Mouse (Mus musculus): Measurements from ENCODE around the gene Vac14.

Vac14 gene

DNA sequence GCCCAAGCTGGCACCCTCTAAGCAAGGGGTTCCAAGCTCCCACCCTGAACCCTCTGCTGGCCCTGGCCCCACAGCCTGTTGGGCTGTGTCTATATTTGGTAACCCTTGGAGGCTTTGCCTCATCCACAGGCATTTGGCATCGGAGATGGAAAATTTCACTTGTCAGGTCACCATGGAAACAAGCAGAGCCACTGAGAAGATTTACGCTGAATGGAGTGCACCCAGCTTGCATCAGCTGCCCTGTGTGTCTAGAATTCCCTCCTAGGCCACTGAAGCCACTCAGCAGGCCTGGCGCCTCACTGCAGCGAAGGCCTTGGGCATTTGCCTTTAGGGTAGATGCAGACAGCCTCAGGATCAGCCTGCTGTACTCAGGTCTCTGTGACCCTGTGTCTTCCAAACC, 97.7 kb downstream of the Vac14 start:
- no peak for DNase-seq (ENCODE audit: low read depth in 2 of 2, low spot score in 2 of 2)

DNA sequence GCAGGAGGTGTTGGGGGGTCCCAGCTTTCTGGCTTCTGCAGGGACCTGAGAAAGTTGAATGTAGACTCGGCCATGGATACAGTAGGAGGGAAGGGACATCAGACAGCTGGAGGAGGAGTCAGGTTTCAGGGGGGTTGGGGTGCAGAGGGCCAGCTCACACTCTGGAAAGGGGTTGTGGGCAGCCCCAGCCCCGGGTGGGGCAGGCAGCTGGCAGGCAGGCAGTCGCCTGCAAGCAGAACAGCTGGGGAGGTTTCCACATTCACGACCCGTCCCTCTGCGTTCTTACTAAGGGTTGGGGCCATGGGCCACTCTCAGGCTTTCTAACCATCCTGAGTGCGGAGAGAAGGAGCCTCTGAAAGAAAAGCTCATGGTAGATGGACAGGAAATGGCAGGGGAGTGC, 98.7 kb downstream of the Vac14 start:
- DNase-seq (ENCODE audit: low read depth in 2 of 2, low spot score in 2 of 2), result no peak

DNA sequence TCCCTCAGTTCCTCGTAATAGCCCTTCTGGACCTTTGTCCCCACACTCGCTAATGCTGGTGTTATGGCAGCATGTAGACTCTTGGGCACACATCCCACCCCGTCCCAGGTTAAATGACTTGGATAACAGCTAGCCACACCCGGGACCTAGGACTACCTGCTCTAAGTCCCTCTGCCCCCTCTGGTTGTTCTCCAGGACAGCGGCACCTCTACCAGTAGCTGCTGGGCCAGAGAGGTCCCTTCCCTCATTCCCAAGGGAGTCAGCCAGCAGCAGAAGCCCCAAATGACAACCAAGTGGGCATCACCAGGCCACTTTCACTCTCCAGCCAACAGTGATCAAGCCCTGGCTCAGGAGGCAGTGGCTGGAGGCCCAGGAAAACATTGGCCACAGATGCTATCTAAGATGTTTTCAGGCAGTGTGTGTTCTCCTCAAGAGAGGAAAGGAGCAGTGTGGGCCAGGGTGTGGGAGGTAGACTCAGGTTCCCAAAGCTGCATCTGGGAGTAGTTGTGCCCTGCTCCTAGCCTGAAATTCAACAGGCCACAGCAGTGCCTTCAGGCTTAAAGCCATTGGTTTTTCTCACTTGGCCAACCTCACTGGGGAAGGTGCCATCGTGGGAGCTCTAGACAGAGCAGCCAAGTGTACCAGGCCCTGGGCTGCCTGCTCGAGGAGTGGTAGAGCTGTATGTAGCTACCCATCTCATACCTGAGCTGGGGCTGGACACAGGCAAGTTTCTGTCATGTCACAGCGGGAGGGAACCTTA, 100.0 kb downstream of the Vac14 start:
- no peak for DNase-seq (ENCODE audit: low read depth in 2 of 2, low spot score in 2 of 2)

DNA sequence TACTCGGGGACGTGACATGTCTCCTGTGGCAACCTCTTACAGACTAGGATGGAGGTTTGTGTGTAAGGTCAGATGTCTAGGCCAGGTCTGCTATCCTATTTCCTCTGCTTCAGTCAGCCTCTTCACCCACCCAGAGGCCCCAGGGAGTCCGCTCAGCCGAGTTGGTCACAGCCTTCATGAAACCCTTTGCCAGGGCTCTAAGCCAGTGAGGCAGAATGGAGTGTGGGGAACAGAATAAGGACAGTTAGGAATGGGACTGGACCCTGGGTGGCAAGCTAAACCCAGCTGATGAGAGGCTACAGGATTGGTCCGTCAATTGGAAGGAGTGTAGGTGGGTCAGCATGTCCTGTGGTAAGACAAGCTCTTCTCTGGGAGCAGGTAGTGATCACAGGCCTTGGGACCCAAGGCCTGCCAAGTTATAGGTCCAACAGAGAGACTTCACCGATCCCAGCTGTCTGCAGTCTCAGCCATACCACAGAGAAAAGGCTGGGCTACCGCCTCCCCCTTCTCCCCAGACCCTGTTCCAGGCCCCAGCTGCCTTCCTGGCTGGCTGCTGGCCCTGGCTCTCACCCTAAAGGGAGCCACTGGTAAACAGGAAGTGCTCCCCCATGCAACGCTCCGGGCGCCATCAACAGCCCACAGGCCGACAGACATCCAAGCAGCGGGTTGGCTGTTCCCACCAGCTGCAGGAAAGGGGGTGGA, 100.7 kb downstream of the Vac14 start:
- DNase-seq (ENCODE audit: low read depth in 2 of 2, low spot score in 2 of 2), result no peak

DNA sequence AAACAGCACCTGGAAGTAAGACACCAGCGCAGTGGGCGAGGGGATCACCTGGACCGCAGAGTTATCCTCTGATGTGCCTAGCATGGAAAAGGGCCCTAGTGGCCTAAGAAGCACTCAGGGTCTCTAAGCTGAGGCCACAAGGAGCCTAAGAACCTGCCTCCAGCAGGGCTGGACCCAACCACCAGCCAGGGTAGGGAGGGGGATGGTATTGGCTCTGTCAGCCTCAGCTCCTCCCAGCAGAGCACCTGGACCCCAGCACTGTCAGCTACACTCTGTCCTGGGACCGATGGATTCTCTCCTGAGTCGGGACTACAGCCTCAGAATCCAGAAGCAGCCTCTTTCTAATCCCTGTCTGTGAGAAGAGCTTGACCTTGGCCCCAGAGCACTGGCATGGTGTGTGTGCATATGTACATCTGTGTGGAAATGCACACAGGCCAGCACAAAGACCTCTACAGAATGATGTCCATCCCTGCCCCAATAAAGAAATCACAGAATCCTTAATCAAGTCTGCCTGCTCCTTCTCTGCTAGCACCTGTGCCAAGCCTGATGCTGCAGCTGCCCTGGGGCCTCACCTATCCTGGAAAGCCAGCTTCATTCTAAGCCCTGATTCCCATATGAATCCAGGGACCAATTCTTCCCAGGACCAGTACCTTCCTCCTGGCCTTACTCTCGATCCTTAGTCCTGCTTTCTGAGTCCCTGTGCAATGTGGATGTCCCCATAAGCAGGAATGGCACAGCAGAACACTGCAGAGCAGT, 101.7 kb downstream of the Vac14 start:
- no peak for DNase-seq (ENCODE audit: low read depth in 2 of 2, low spot score in 2 of 2)

DNA sequence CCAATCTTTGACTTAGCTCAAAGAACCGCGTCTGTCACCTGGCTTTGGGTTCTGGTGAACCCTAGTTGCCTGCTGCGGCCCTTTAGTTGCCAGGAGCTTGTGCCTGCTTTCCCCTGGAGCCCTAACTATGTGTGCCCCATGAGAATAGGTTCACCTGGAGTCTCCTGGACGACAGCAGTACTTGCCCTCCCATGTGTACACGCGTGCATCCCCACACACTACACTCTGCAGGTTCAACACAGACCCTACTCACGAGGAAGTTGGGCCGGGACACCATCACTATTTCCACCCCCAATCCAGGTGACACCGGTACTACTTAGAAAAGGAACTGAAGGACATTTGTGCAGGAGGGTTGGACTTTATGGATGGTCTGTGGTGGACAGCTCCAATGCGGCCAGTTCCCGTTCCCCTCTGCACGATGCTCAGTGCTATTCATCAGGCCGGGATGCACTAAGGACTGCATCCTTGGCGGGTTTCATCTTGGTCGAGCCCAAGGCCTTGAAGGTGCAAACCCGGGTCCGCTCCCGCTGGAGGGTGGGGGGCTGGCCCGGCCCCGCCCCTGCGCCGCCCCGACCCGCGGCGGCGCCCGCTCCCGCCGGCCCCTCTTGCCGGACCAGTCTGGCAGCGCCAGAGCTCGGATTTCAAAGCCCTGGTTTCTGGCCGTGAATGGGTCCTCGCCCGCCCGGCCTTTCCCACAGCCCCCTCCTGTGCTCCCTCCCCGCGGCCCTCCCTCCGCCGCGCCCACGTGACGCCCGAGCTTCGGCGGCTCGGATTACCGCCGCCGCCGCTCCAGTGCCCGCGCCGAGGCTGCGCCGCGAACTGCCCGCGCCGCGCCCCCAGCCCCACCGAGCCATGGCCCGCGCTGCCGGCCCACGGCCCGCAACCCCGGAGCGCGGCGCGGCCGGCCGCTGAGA, 102.6 kb downstream of the Vac14 start, which contains the start of gene Mtss1l:
Gene Mtss1l, plus strand, starts transcription at position 792 of the 914 bp plus-strand sequence.
- no peak for DNase-seq (ENCODE audit: low read depth in 2 of 2, low spot score in 2 of 2)

GRCm38 (mm10) chr8:110721606-110722413, 103.4 kb downstream of the Vac14 start:
- DNase-seq (ENCODE audit: low read depth in 2 of 2, low spot score in 2 of 2), result no peak

- DNase-seq (ENCODE audit: low read depth in 2 of 2, low spot score in 2 of 2), result no peak
Measured at GRCm38 (mm10) chr8:110722414-110723011, 104.1 kb downstream of the Vac14 start.

GRCm38 (mm10) chr8:110724493-110724892, 106.1 kb downstream of the Vac14 start:
- DNase-seq (ENCODE audit: low read depth in 2 of 2, low spot score in 2 of 2), result no peak

- no peak for DNase-seq (ENCODE audit: low read depth in 2 of 2, low spot score in 2 of 2)
Measured at GRCm38 (mm10) chr8:110725084-110725838, 106.9 kb downstream of the Vac14 start.

GRCm38 (mm10) chr8:110726893-110727292, 108.5 kb downstream of the Vac14 start:
- DNase-seq (ENCODE audit: low read depth in 2 of 2, low spot score in 2 of 2), result peak; percentile 16 to 17

DNA sequence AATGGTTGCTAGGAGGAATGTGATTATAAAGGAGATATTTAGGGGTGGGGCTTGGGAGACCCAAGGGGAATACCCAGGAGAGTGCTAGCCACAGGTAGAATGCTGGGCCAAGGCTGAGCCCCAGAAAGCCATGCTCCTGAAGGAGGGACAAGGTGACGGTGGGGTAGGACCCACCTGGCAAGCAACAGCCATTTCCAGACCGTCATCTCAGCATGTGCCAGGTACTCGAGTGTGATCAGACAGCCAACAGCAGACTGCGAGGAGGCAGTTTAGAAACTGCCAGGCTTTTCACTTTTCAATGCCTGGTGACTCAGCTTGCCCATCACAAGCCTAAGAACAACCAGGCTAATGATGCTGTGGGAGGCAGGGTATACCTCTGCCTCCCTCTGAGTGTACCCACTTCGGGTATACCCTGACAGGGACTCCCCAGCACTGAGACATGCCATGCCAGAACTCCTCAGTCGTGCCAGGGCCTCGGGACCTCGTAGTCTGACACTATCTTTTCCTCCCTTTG, 113.0 kb downstream of the Vac14 start:
- no peak for DNase-seq (ENCODE audit: low read depth in 2 of 2, low spot score in 2 of 2)

GRCm38 (mm10) chr8:110733036-110733435, 114.7 kb downstream of the Vac14 start:
- DNase-seq (ENCODE audit: low read depth in 2 of 2, low spot score in 2 of 2), result no peak

DNA sequence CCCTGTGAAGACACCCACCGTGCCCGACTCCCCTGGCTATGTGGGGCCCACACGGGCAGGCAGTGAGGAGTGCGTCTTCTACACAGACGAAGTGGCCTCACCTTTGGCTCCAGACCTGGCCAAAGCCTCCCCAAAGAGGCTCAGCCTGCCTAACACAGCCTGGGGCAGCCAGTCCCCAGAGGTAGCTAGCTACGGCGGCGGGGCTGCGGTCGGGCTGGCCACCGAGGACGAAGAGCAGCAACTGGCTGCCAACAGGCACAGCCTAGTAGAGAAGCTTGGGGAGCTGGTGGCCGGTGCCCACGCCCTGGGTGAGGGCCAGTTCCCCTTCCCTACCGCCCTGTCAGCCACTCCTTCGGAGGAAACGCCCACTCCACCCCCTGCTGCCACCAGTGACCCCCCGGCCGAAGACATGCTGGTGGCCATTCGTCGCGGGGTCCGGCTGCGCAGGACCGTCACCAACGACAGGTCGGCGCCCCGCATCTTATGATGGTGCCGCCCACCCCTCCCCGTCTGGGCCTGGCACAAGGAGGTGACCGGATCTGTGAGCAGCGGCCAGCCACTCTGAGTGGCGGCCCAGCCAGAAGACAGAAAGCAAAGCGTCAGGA, 120.3 kb downstream of the Vac14 start:
- no peak for DNase-seq (ENCODE audit: low read depth in 2 of 2, low spot score in 2 of 2)

- DNase-seq (ENCODE audit: low read depth in 2 of 2, low spot score in 2 of 2), result no peak
Measured at GRCm38 (mm10) chr8:110740629-110741175, 122.3 kb downstream of the Vac14 start.

DNA sequence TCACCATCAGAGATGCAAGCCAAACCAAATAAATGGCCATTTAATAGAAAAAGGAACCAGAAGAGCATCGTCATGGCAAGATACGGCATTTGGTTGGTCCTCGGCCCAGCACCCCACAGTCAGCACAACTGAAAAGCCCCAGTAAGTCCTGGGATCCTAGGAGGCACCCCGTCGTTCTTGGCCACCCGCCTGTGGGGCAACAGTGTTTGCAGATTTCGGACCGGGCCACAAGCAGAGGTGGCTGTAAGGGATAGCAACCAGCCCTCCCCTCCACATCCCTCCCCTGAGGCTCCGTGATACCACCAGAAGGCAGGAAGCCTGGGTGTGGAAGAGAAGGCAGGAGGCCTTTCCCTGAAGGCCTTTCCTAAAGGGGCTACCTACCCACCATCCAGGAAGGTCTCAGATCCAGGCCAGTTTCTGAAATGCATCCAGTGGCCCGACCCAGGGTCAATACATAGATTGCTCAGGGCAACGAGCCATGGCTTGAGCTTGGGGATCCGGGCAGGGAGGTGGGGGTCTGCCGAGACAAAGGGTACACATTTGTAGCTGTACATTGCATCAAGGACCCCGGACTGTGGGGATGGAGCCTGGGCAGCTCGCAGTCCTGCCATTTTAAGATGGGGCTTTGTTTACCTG, 123.5 kb downstream of the Vac14 start:
- DNase-seq (ENCODE audit: low read depth in 2 of 2, low spot score in 2 of 2), result no peak

DNA sequence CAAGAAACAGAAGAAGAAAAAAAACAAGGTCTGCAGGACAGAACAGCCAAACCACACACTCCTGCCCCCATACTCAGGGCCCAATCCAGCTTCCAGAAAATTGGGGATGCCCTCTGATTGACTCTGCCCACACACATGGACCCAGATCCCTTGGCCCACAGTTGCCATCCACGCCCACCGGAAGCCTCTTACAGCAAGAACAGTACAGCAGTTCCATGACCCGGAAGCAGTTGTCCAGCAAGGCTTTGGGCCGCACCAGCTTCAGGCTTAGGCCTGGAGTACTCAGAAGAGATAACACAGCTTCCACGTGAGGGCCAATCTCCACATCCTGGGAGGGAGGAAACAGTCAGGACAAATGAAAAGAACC, 124.0 kb downstream of the Vac14 start:
- DNase-seq (ENCODE audit: low read depth in 2 of 2, low spot score in 2 of 2), result no peak

DNA sequence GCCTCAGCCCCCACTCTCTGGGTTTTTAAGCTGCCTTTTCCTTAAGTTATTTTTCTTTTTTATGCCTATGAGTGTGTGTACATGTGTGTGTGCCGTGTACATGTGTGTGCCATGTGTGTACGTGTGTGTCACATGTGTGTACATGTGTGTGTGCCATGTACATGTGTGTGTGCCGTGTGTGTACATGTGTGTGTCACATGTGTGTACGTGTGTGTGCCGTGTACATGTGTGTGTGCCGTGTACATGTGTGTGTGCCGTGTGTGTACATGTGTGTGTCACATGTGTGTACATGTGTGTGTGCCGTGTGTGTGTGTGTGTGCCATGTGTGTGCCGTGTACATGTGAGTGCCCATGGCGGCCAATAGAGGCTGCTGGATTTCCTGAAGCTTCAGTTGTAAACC, 126.8 kb downstream of the Vac14 start:
- no peak for DNase-seq (ENCODE audit: low read depth in 2 of 2, low spot score in 2 of 2)

Data from CD8-positive naive resting alpha-beta T cell, adult 2 months (primary cell).